Mouse (Mus musculus) embryo, embryonic 11 days (tissue): ENCODE data around the gene C130050O18Rik.

ENCODE experiments used
- DNase-seq: peaks from one replicate; pipeline ENCODE4 v3.0.0-alpha.2; 2015

Gene C130050O18Rik

DNA sequence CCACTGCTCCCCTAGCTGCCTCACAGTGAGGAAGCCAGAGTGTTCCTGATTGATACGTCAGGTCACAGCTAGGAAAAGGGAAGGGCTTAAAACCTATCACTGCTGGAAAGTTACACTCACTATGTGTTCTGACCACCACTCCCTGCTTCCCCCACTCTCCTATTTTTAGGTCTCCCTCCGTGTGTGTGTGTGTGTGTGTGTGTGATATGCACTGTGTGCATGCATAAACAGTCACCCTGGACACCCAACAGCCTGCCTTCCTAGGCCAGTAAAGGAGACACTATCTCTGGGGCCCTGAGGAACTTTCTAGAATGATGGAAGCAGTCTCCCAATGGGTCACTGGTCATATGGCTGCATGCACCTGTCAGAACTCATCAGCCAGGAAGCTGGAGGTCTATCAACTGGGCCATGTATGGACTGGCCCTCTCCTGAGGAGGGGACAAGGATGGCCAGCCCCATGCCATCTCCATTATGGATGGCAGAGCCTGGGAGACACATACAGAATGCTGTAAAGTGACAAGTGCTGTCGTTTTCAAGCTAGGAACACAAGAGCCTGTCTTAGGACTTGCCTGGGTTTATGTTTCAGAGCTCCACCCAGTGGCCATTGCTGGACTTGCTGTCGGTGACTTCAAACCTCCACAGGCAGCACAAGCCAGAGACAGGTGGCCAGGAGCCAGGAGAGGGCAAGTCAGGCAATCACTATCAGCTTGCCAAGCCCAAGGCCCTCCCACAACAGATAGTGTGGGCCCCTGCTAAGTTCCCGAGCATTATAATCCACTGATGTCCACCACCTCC, 6.9 kb upstream of the C130050O18Rik start:
- DNase-seq = peak; percentile 83

DNA sequence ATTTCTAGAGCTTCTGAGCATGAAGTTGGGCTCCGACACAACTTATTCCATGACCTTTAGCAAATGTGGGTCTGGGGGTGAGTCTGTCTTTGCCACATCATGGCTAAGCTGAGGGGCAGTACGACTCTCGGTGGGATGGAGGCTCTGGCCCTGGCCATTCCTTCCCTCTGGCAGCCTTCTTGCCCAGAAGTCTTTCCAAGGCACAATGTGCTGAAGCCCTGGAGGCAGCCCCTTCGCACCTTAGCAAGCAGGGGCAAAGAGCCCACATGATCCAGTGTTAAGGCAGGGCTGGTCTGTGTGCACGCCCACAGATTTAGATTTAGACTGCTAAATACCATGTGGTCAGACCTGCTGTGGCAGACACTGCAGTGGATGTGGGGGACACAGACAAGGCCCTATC, 6.3 kb upstream of the C130050O18Rik start:
- DNase-seq = no peak

DNA sequence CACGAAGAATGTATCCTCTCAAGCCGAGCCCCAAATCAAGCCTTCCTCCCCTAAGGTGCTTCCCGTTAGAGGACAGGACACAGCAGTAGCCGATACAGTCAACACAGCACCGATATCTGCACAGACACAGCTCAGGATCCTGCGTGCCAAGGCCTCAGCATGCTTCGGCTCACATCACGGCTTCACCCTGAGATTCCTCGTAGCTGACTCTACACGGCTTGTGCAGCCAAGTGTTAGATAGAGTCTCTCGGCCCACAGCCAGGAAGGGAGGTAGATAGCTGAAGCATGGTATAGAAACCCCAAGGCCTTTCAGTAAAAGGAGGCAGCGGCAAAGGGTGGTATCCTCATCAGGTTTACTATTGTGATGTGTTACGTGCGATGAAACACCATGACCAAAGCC, 5.1 kb upstream of the C130050O18Rik start:
- no peak for DNase-seq

DNA sequence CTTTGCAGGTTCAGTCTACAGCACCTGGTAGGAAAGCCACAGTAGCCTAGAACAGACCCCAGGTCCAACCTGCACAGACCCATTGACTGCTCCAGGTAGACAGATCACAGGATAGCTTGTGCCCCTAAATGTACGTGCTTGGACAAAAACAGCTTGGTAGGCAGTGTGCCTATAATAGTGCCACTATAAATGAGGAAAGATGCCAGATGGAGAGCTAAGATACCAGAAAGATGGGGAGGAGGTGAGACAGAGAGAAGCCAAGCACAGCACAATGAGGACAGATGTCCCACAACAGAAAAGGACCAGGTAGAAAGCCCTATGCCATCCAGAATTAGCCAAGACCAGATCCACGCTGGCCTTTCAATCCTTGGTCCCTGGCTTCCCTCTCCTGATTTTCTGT, 3.0 kb upstream of the C130050O18Rik start:
- DNase-seq = no peak

DNA sequence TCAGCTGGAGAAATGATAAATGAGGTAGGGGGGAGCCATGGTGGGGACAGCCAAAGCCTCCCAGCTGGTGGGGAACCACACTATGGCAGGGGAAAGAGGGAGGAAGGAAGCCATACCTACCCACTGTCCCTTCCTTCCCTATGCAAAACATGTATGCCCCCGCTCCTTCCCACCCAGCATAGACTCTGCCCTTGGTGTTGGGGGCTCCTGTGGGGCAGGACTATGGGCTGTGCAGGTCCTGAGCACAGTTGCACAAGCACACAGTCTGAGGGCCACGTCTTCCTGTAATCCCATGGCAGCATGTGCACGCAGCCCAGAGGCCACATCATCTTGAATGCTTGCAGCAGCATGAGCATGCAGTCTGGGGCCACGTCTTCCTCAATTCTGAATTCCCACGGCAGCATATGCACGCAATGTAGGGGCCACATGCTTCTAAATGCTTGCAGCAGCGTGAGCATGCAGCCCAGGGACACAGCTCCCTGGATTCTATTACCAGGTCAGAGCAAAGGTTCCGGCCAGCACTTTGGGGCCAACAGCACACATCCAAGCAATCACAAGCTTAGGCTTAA, 1.3 kb upstream of the C130050O18Rik start:
- DNase-seq = no peak

DNA sequence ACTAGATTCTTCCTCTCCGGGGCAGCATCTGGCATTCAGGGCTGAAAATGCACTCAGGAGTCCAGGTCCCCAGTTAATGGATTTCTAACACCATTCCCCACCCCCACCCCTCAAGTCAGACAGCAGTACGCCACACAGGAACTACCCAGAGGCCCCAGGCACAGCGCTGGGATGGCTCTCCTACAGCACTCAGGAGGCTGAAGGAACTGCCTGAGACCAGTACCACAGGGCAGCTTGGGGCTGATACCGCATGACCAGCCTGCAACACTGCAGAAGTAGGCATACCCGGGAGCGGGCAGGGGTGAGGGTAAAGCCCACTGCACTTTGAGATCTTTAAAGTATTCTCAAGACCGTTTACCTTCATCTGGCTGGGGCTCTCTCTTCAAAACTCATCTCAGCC, 398 bp downstream of the C130050O18Rik start:
- no peak for DNase-seq

DNA sequence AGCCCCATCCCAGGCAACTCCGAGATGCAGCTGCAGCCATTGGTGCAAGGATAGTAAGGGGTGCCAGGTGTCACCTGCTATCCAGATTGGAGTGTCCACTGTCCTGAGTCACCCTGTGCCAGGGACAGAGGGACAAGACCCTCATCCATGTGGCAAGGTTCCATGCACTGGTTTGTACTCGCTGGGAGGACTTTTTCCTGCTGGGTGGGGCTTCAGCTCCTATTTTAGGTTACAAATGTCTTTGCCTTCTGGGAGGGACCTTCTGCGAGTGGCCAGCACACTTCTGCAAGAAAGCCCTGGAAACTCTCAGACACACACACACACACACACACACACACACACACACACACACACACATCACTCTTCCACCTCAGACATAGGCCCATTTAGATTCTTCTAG, 873 bp downstream of the C130050O18Rik start:
- DNase-seq = no peak

DNA sequence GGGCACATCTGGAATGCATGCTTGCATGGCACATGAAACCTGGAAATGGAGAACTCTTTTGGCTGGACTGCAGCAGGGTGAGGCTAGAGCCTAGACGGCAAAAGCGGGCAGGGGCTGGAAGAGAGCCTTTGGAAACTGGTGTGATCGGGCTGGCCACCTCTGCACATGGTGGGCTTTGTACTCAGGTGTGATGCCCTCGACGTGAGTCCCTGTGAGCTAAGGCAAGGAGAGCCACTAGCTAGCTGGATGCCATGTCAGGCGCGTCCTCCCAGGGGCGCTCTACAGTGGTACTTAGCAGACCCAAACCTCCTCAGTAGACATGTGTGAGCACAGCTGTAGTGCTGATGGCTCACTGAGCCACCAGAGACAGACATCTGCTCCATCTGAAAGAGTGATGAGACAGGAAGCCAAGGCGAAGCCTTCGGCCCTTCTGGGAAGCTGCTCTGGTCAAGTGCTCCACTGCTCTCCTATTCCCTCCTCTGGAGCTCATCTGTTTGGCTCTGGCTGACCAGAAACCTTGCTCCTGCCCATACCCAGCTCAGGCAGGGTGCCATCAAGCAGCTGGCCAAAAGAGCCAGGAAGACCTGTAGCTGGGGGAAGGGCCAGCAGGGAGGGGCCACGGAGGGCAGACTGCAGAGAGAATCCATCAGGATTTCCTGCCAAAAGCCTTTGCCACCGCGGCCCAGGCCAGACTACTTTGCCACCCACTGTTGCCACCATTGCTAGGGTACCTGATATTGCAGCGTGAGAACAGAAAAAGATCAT, 2.2 kb downstream of the C130050O18Rik start:
- DNase-seq = no peak

DNA sequence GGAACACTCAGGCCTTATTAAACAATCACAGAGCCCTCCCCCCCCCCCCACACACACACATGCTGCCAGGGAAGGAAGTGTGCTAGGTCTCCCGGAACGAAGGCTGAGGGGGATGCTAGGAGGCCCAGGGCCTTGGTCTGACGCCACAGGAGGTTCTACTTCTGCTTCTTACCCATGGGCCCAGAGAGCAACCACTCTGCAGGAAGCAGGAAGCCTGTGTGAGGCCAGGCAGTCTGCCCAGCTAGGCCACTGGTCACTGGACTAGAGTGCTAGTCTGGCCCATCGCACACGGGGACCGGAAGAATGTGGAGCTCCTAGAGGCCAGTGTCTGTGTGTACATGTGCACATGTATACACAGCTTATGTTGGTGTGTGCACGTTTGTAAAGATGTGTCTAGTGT, 3.4 kb downstream of the C130050O18Rik start:
- DNase-seq = no peak

DNA sequence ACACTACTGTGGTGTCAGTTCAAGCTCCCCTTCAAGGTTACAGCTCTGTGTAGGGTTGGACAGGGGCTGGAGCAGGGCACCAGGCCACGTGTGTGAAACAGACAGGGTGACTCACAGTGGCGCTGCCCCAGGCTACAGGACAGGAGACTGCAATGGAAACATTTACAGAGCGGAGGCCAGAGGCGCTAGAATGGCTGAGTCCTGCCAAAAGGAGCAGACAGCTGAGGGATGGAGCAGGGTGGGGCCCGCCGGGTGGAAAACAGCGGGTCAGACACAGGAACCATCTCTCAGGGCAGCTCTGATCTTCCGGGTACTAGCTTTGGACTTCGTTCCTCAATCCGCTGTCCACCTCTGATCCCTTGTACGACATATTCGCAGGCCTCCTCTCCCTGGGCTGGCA, 4.3 kb downstream of the C130050O18Rik start:
- no peak for DNase-seq

DNA sequence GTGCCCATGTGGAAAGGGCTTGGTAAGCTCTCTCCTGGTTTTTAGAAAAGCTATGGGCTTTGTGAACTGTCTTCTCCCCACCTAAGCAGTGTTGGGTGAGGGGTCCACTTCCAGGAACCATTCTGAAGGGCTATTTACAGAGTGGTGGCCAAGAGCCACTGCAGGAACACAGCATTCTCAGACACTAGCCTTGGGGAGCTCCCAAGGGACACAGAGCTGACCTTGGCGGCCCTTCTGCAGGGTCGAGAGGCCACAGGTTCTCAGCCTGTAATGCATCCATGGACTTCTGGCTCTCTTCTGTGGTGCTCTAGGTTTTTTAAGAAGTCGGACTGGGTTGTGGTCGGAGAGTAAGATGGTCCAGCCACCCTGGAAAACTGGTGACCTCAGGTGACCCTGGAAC, 5.0 kb downstream of the C130050O18Rik start:
- DNase-seq = no peak

DNA sequence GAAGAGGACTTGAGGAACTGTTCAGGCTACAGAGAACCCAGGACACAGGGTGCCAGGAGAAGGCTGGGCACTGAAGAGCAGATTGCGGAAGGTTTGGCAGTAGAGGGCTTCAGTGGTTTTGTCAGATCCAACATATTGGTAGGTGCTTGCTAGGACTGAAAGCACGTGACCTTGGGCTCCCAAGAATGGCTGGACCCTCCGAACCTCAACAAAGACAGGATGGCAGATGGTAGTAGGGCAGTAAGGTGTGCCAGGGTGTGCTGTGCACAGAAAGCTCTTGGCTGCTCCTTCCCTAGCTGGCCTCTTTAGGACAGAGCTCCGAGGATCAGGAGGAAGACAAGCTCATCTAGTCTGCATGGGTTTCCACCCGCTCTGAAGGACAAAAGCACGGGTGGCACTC, 6.0 kb downstream of the C130050O18Rik start:
- no peak for DNase-seq

DNA sequence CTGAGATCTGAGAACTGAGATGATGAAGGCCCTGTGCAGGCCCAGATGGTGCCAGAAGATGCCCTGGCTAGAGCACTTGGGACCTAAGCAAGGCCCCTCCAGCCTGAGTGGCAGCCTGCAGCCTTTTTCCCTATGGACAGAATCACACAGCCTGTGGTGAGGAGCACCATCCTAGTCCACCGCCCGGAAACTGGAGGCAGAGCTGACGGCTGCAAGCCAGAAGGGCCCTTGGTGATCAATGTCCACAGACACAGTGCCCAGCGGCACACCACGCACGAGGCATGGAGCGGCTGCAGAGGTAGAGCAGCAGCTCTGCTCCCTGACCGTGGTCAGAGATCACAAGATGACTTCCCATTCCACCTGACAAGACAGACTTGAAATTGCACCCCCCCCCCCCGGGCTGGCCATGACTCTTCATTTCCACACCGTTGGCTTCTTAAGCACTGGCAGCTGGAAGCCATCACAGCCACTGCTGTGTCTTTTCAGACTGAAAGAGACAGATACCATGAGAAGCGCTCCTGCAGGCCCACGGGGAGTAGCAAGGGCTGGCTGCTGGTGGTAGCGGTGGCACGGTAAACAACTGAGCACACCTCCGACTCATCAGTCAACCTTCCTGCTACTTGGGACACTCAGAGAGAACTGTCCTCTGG, 6.7 kb downstream of the C130050O18Rik start:
- no peak for DNase-seq

DNA sequence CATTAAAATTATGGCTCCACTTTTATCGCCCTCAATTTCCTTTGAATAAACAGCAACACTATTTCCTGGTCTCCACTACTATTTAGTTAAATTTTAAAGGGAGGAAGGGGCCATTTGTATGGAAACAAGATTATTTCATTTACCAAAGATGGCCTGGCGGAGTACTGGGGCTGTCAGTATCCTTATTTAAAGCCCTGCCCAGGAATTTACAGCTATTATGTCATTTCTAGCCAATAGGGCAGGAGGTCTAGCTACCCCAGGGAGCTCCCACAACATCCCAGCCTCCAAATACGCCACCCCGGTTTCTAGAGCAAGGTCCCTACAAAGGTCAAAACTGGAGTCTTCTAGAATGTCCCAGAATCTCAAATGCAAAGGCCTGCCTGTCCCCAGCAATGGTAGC, 8.5 kb downstream of the C130050O18Rik start:
- no peak for DNase-seq

DNA sequence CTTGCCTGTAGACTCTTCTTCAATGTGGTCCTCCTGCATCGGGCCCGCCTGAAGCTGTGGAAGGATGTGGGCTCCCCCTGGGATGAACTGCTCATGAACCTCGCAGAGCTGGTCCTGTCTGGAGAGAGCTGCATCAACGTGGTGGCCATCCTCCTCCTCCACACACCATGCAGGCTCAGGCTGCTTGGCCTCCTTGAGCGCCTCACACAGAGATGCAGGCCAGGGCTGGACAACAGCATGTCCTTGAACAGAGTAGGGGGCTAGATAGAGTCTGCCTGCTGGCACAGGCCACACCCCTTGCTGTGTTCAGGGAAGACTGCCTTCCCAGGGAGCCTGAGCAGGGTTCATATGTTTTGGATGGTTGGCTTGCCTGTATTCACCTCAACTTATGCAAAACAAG, 9.9 kb downstream of the C130050O18Rik start:
- DNase-seq = no peak

DNA sequence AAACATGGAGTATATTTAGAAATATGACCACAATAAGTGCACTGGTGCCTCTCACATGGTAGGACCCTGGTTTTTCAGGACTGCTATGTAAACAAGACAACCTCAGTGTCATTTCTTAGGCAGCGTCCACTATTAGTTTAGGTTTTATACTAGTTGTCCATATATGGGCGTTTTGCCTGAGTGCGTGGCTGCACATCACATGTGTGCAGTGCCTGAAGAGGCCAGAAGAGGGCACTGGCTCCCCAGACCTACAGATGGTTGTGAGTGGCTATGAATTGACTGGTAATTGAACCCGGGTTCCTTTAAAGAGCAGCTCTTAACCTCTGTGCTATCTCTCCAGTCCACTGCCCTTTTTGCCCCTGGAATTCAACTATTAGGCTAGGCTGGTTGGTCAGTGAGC, 11.9 kb downstream of the C130050O18Rik start:
- no peak for DNase-seq

DNA sequence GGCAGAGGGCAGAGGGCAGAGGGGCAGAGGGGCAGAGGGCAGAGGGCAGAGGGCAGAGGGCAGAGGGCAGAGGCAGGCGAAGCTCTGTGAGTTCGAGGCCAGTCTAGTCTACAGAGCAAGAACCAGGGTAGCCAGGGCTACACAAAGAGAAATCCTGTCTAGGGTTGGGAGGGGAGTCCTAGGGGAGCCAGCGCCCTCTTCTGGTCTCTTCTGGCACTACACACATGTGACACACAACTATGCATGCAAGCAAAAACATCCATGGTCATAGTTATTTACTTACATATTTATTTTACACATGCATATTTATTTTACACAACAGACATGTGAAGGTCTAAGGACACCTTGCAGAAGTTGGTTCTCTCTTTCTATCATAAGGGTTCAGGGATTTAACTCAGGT, 12.4 kb downstream of the C130050O18Rik start:
- no peak for DNase-seq

DNA sequence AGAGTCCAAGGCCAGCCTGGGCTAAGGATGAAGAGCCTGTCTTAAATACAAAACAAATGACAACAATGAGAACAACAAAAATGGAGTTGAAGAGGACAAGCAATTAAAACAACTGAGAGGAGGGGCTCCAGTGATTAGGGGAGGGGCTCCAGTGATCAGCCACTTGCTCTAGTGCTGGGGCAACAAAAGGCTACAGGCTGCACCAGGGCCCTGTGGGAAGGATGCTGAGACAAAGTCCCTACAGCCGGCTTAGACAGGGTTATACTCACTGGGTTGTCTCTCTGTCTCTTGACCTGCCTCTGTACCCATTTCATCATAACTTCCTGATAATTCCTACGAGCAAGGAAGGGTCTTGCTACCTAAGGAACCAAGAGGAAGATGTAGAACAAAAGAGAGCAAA, 13.0 kb downstream of the C130050O18Rik start:
- DNase-seq = no peak

DNA sequence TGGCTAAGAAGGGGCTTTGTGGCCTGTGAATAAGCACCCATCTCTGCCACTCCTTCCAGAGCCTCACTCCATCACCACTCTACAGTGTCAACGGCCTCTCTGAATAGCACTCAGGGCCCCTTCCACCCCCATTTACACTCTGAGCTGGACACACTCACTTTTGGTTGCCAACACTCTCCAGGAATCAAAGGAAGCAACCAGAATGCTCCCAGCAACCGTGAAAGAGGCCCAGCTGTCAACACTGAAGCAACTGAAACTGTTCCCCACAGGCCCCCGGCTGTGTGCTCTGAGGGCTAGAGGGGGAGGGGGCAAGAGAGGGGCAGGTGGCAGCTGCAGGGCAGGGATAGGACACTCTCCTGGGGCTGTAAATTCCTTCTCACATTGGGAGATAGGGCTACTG, 13.6 kb downstream of the C130050O18Rik start:
- DNase-seq = peak; percentile 46

DNA sequence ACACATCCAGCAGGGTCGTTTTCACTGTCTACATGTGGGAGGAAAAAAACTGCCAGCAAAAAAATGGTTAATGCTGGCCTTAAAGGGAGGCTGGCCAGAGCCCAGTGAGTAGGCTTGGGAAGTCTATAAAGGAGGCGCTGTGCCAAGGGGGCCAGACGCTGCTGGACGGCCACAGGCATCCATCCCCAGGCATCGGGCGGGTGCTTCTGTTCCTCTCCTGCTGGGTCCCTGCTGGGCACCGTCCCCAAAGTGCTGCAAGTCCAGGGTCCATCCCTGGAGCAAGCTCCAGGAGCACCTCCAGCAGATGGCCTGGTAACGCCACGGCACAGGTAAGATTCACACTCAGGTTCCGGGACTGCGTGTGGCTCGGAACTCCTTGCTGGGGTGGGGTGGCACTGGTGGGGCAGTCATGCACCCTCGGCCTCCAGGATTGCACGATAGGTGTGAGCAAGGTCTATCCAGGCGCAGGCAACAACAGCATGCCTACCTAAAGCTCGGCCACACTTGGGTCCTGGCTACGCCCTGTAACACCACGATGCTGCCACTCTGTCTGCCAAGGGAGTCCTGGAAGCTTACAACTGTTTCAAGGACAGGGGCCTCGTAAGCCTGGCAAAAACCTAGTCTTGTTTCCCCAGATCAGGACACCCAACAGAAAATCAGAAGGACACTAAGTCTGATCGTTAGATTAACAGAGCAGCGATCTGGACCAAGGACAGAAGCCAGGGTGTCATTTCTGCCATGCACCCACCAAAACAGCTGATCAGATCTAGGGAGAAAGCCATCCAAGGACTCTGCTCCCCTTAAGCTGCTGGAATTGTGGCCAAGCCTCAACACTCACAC, 18.2 kb downstream of the C130050O18Rik start, which contains the start of gene Gper1:
Gper1 (plus strand) TSS at position 126 of the 840 bp plus-strand sequence.
- DNase-seq = peak; percentile 32

DNA sequence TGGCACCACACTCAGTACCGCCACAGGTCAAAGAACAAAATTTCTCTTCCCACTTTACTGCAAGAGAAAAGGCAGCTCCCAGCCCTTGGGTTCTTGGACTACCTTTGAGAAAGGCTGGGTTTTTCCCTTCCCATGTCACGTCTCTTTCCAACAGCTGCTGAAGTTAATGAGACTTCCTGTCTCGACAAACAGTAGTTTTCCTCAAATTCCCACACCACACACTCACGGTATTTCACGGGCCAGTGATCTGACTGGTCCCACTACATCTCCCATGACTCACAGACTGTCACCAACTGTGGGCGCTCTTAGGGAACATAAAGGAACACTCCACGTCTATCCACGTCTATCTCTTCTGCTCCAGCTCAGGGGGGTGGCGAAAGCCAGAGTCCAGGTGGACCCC, 20.1 kb downstream of the C130050O18Rik start:
- DNase-seq = no peak

DNA sequence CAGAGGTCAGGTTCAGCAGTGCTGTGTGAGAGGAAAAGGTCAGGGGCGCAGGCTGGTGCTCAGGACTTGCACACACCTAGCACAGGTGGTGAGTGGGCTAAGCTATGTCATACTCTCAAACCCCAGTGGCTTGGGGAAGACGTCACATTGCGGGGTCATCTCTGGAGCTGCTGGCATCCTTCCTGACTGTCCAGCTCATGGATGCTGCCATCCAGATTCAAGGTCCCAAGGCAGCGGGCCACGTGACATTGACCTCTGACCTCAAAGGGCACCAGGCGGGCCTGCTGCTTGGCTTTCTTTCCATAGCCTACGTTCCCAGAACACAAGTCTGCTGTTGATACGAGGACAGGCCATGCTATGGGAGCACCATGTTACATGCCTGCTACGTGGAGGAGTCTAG, 21.9 kb downstream of the C130050O18Rik start:
- no peak for DNase-seq

DNA sequence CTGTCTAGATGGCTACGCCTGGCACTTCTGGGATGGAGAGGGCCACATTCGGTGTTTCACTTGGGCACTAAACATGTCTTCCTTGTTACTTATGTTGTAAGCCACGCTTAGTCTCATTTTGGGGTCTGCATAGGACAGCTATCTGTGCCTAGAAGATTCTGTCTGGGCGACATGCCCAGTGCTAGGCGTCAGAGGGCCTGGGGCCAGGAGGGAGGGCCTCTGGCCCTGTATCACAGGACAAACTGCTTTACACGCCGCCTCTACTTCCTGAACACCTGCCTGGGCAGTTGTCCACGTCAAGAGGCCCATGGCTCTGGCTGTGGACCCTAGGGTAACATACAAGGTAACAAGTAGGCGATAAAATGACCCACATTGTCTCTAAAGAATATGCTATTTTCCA, 22.9 kb downstream of the C130050O18Rik start:
- DNase-seq = no peak
